Mouse (Mus musculus): ENCODE data around the gene Kcnmb4.

The Kcnmb4 gene

DNA sequence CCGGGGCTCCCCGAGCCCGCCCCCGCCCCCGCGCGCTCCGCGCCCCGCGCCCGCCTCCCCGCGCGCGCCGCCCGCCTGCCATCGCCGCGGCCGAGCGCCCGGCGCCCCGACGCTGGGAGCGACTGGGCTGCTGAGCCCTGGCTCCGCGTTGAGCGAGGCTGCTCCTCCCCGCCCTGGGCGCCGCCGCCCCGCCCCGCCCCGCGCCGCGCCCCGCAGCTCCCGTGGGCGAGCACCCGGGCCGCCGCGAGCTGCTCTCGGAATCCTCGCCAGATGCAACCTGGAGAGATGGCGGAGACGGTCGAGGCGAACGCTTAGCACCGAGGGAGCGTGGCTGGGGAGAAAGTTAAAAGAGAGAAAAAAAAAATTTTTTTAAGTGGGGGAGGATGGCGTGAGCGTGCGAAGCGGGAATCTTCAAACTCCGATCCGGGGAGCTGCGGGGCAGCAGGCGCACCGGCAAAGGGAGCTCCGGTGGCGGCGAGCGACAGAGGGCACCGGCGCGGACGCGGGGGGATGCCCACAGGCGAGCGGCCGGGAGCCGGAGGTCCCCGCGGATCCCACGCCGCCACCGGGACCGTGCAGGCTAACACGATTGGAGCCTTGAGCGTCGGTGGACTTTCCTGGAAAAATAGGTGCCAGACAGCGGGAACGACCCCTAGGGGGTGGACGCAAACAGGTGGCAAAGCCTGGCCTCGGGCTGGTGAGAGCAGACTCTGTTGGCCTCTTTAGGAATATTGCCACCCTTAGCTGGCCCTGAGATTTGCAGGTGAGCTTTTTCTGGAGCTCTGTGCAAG, at the start of gene Kcnmb4:
Gene Kcnmb4 (minus strand): TSS at position 120 of the 791 bp plus-strand sequence.
- peak; percentile 53 for DNase-seq (ENCODE audit: low spot score)

DNA sequence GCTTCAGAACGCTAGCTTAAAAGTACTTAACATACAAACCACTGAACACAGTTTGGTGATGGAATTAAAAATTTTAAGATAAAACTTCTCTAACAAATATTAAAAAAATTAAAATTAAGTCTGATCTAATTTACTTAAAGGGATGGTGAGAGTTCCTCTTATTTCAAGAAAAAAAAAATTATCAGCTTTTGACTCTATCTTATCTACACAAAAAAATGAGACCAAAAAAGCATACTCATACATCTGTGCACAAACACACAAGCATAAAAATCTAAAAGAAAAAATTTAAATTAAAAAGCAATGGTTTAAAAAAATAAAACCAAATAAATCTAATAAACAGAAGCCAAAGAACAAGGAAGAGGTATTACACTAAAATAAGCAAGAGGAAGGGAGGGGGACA, 45.9 kb upstream of the Kcnmb4 start:
- DNase-seq (ENCODE audit: low spot score), result no peak

DNA sequence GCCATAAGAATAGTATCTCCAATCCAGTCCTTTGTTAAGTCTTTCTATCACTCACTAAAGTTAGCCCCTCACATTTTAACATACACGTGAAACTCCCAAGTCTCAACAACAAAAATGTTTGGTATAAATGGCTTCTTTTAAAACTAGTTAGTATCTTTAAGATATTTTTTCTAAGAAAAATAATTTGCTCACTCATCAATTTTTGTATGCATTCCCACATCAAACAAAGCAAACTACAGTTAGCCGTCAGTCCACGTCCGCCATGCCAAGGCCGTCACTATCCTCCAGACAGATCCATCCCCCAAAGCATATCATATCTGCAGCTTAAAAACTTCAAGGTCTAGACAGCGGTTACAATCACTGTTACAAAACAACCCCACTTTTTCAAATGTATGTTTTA, 41.9 kb upstream of the Kcnmb4 start:
- DNase-seq (ENCODE audit: low spot score), result no peak

DNA sequence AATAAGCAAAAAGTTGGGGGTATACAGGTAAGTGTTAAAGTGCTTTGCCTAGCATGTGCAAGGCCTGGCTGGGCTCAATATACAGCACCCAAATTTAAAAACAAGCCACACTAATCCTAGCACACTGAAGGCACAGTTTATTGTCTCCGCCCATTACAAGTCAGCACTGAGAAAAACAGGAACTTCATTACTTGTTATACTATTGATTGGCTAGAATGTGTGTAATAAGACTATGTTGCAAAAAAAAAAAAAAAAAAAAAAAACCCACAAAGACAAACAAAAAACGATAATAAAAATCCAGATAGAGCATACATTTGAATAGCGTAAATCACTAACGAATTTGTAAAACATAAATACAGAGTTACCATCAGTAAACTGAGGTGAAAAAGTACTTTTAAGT, 41.5 kb upstream of the Kcnmb4 start:
- DNase-seq (ENCODE audit: low spot score), result no peak

DNA sequence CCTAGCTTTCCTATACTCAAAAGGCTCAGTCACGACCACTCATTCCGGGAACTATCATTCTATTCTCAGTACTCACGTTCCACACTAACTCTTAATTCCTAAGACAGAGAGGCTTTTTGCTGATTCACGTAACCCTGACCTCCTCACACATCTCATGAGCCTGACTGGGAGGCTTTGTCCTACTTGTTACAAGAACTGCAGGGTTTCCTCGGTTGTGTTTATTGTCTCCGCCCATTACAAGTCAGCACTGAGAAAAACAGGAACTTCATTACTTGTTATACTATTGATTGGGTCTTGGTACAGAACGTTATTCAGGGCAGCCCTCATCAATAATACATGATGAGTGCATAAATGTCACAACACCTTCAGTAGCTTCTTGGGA, 39.6 kb upstream of the Kcnmb4 start:
- DNase-seq (ENCODE audit: low spot score), result no peak

DNA sequence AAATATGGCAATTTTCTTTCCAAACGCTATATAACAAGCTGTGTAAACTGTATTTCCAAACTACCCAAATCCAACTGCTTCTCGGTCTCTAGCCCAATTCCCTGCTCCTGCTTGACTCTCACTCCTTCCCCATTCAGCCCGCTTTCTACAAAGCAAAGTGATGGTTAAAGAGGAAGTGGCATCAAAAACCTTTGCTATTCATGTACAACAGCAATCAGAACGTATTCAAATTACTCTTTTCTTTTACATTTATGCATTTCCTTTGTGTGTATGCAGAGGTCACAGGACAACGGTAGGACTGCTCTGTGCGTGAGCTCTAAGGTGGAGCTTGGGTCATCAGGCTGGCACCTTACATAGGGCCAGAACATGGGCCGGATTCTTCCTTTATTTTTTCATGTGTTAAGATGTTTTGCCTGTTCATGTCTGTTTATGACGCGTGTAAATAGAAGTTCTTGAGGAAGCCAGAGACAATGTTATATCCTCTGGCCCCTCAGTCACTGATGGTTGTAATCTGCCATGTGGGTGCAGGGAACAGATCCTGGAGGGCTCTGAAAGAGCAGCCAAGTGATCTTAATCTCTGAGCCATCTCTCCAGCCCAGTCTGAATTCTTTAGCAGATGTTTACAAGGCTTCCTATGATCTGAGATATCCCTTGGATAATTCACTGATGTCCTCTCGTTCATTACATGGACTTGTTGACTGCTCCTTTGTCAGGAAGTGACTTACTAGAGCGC, 39.0 kb upstream of the Kcnmb4 start:
- DNase-seq (ENCODE audit: low spot score), result no peak

GRCm38 (mm10) chr10:116505303-116506014, 31.8 kb upstream of the Kcnmb4 start:
- DNase-seq (ENCODE audit: low spot score), result no peak

DNA sequence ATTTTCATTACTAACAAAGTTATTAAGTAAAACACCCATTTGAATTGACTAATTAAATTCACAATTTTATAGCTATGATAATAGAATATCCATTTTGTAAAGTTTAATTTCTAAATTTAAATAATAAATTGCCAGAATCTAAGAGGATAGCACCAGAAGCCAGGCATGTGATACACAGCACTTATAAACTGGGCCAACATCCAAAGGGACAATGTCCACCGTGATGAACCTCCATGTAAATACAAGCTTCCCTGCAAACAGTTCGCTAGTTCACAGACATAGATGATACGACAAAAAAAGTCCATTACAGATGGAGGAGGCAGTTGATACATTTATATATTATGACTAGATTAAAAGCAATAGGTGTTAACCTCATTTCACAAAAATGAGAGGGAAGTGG, 19.1 kb upstream of the Kcnmb4 start:
- DNase-seq (ENCODE audit: low spot score), result no peak

DNA sequence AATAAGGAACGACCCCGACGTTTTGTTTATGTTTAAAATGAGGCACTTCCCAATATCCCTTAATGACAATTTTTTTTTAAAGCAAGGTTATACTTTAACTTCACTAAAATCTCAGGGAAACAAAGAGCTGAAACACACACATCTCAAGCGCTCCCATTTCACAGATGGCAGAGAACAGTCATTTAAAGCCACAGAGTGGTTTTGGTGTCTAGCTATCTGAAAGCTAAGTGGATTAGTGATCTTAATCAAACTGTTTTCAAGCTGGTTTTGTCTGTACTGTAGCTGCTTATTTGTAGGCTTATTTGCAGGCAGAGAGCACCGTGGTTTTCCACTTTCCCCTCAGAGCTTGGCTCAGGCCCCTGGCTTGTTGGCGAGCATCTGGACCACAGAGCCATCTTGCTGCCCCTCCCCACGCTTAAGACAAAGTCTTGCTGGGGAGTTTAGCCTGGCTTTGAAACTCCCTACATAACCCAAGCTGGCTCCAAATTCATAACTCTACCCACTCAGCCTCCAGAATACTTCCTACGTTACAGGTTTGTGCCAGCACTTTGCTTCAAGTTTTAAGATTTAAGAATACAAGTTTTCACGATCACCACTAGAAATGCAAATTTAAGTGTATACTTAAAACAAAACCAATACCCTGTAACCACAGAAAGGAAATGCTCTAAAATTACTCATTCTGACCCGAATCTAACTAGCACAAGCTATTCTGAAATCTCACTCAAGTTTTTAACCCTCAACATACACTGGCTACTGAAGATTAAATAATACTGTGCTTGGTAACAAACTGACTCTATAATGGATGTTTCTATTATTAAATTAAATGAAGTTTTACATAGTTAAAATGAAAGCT, 13.4 kb upstream of the Kcnmb4 start:
- no peak for DNase-seq (ENCODE audit: low spot score)

DNA sequence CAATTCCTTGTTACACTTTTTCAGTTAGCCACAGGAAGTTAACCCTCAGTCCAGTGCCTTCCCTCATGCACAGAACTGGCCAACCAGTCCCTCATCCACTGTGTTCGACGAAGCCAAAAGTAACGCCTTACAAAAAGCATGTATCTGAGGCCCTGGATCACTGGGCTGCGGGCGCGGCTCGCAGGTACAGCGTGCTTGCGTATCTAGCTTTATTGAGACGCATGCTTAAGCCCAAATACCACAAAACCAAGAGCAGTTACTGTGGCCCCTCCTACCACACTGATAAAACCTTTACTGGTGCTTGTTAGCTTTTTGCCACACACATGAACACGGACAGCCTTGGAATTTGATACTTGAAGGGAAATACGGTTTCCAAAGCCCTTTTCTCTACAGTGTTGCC, 8.2 kb upstream of the Kcnmb4 start:
- DNase-seq (ENCODE audit: low spot score), result no peak

DNA sequence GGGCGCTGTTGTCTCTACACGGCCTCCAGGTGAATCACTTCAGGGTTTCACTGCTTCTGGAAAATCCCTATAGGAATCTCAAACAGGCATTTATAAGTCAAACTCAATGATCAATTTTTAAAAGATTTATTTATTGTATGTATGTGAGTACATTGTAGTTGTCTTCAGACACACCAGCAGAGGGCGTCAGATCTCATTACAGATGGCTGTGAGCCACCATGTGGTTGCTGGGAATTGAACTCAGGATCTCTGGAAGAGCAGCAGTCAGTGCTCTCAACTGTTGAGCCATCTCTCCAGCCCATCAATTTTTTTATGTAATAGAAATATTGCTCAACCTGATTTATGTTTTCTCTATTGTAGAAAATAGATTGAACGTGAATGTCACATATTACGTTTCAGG, 7.3 kb upstream of the Kcnmb4 start:
- no peak for DNase-seq (ENCODE audit: low spot score)

- no peak for DNase-seq (ENCODE audit: low spot score)
Measured at GRCm38 (mm10) chr10:116476559-116476958, 2.9 kb upstream of the Kcnmb4 start.

GRCm38 (mm10) chr10:116475725-116476124, 2.0 kb upstream of the Kcnmb4 start:
- no peak for DNase-seq (ENCODE audit: low spot score)

- DNase-seq (ENCODE audit: low spot score), result peak; percentile 72
Measured at GRCm38 (mm10) chr10:116473071-116473758, 463 bp downstream of the Kcnmb4 start.

DNA sequence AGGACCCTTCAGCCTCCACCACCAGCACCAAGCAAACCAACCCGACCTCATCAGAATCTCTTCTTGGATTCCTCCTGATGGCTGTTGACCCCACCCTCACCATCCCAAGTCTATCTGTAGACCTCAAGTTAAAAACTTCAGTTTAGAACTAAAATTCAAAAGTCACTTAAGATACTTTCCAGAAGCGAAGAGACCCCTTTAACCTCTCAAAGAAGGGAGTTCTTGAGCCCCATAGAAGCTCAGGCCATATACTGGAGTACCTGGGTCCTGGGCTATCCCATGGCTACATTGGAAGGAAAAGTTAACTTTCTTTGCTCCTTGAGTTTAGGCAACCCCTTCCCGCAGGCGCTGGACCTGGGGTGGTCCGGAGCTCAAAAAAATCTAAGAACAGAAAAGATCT, 1.1 kb downstream of the Kcnmb4 start:
- no peak for DNase-seq (ENCODE audit: low spot score)

DNA sequence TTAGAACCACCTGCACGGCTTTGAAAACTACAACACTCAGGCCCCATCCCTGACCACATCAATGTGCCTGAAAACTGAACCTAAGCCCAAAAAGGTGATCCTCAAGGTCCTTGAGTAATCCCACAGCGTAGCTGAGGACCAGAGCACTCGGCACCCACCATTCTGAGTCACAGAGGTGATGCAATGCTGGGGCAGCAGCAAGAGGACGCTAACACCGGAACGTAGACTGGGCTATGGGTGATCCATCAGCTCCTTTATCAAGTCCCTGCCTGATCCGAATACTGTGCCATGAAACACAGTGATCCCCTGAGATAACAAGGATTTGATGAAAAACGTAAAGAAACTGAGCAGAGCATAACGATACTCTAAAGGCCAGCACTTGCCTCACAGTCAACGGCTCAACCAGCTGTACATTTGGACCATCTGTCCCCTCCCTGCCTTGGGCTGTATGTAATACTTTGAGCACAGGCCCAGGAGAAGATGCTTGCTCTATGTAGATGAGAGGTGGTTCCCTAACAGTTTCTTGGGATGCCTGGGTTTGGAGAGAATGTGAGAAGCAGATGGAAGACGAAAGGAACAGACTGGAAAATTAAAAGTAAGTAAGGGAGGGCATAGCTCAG, 3.3 kb downstream of the Kcnmb4 start:
- no peak for DNase-seq (ENCODE audit: low spot score)

- DNase-seq (ENCODE audit: low spot score), result no peak
Measured at GRCm38 (mm10) chr10:116468094-116468493, 5.6 kb downstream of the Kcnmb4 start.

GRCm38 (mm10) chr10:116463753-116464345, 9.8 kb downstream of the Kcnmb4 start:
- no peak for DNase-seq (ENCODE audit: low spot score)

DNA sequence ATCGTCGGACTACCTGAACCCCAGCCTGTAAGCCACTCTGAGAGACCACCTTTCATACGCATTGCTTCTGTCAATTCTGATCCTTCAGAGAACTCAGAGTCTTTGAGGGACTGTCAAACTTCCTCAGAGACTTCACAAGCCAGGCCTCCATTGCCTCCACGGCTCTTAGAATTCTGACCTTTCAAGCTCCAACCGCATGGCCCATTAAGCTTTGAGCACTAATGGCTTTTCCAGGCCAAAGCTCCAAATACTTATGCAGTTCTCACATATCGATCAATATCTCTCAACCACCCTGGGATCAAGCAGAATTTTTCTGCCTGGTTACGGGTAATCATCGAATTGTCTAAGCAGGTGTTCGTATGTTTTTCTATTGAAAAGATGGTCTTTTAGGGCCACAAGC, 12.2 kb downstream of the Kcnmb4 start:
- DNase-seq (ENCODE audit: low spot score), result no peak

DNA sequence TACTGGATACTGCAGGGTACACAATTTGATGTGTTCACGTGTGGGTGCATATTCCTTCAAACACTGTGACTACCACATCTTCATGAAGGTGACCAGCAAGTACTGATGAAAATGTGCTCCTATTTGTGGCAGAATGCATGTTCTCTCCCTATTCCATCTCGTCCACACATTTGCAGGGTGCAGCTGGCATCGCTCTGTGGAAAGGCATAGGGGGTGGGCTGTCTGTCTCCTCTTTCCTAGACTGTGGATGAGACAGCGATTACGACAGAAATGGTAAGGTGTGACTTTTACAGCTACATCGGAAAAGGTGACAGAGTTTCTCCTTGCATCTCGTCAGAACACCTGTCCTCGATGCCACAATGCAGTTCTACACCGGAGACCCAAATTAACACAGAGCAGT, 14.9 kb downstream of the Kcnmb4 start:
- no peak for DNase-seq (ENCODE audit: low spot score)

- no peak for DNase-seq (ENCODE audit: low spot score)
Measured at GRCm38 (mm10) chr10:116452771-116453170, 20.9 kb downstream of the Kcnmb4 start.

Measured in T-cell, adult 2 months (primary cell).